Mouse (Mus musculus) gastrocnemius, adult 18-20 months (tissue): ENCODE data around the gene Pnisr. TPM values are rescaled to one million over a fixed set of nuclear protein-coding genes. Genes with fewer than 3 reads are reported as not detected.

Source experiments
- DNase-seq: peaks from one replicate; pipeline ENCODE4 v3.0.0; 2021; ENCODE audit warnings: low spot score
- long read RNA-seq, 2 experiments: library from polyadenylated mRNA; stranded (forward); transcript quantifications; one replicate each; pipeline ENCODE4 v2.0.0; 2021
- total RNA-seq, 2 experiments: library from RNA; stranded (reverse); gene quantifications; 2 replicates each; pipeline ENCODE4 v1.2.3; 2021

The Pnisr gene
- total RNA-seq: 10 to 100 TPM; 31.8 to 32.6 TPM
- long read RNA-seq, experiment 1, full-length matches to known transcripts: 7 of 29 reads
- long read RNA-seq, experiment 1, partial matches to known transcripts: 11 of 29 reads
- long read RNA-seq, experiment 1, other reads (novel, unspliced or antisense): 11 of 29 reads
- long read RNA-seq, experiment 2, full-length matches to known transcripts: 12 of 26 reads
- long read RNA-seq, experiment 2, partial matches to known transcripts: 7 of 26 reads
- long read RNA-seq, experiment 2, other reads (novel, unspliced or antisense): 7 of 26 reads

GRCm38 (mm10) chr4:21847481-21848286, at the start of gene Pnisr:
Gene Pnisr, plus strand, starts transcription at chr4:21847583.
- peak; percentile 97 for DNase-seq

GRCm38 (mm10) chr4:21801013-21801412, 46.4 kb upstream of the Pnisr start:
- DNase-seq: no peak

- no peak for DNase-seq
Observed at GRCm38 (mm10) chr4:21801620-21802019, 45.8 kb upstream of the Pnisr start.

- no peak for DNase-seq
Observed at GRCm38 (mm10) chr4:21807204-21807603, 40.2 kb upstream of the Pnisr start.

- DNase-seq: no peak
Observed at GRCm38 (mm10) chr4:21810608-21811007, 36.8 kb upstream of the Pnisr start.

GRCm38 (mm10) chr4:21812635-21813034, 34.7 kb upstream of the Pnisr start:
- DNase-seq: no peak

GRCm38 (mm10) chr4:21814029-21814428, 33.4 kb upstream of the Pnisr start:
- peak; percentile 32 for DNase-seq

- DNase-seq: no peak
Observed at GRCm38 (mm10) chr4:21826616-21827015, 20.8 kb upstream of the Pnisr start.

GRCm38 (mm10) chr4:21832844-21833243, 14.5 kb upstream of the Pnisr start:
- DNase-seq: no peak

GRCm38 (mm10) chr4:21848287-21848630, 876 bp downstream of the Pnisr start:
- peak; percentile 89 for DNase-seq

GRCm38 (mm10) chr4:21857481-21857880, 10.1 kb downstream of the Pnisr start:
- DNase-seq: no peak

GRCm38 (mm10) chr4:21865226-21865625, 17.8 kb downstream of the Pnisr start:
- DNase-seq: no peak

GRCm38 (mm10) chr4:21878776-21879175, 31.4 kb downstream of the Pnisr start:
- DNase-seq: no peak

GRCm38 (mm10) chr4:21879565-21880220, 32.3 kb downstream of the Pnisr start, which contains the start of gene Coq3:
Gene Coq3, plus strand, starts transcription at chr4:21879673.
- peak; percentile 73 for DNase-seq

GRCm38 (mm10) chr4:21882806-21883205, 35.4 kb downstream of the Pnisr start:
- no peak for DNase-seq

- DNase-seq: no peak
Observed at GRCm38 (mm10) chr4:21885831-21886230, 38.4 kb downstream of the Pnisr start.

Other genes with a start within 250 kb of the Pnisr start
- gene Prdm13, start 161.6 kb upstream of the Pnisr start, total RNA-seq: not detected
- 10 to 100 TPM in 1 of 2 experiments, 1 to 10 TPM in 1; 8.5 to 10.7 TPM for gene Ccnc, start 119.9 kb upstream of the Pnisr start, total RNA-seq
- 10 to 100 TPM; 16.9 to 18.5 TPM for gene Usp45, start 80.4 kb upstream of the Pnisr start, total RNA-seq
- gene Tstd3, start 80.4 kb upstream of the Pnisr start, total RNA-seq: 10 to 100 TPM; 14.5 to 15.0 TPM
- 10 to 100 TPM; 15.1 to 16.2 TPM for gene Coq3, start 32.1 kb downstream of the Pnisr start, total RNA-seq
- under 1 TPM; 0.46 to 0.55 TPM for gene Faxc, start 83.7 kb downstream of the Pnisr start, total RNA-seq